In genomic region chr13:83001118-83001517, GRCm38 (mm10) we compare ENCODE assay signal across 13 mouse cellular contexts.
"Had no signal": no experiment of that assay in that cellular context is flagged by ENCODE, and none has a peak within 500 bp of the region (broad histone marks: within the 10 kb centered on the region; RNA-seq: fewer than 3 reads in every experiment).

No protein-coding gene starts in this region.

- H3K27me3 ChIP-seq: midbrain, embryonic 12.5 days; neural tube, embryonic 12.5 days had no signal

- ATAC-seq: midbrain, embryonic 16.5 days had no signal

- H3K36me3 ChIP-seq: midbrain, embryonic 10.5 days; midbrain, embryonic 12.5 days; neural tube, embryonic 12.5 days had no signal

- DNase-seq: lung, adult 18-20 months; lung, embryonic 14.5 days; lung, postnatal 10 days; lung, postnatal 4 days; midbrain, embryonic 14.5 days; right cerebral cortex, postnatal 14 days; thymus, adult 18-20 months; thymus, postnatal 14 days; thymus, postnatal 36 days had no signal
